Mouse (Mus musculus): ENCODE measurements around the gene Bcar1. TPM values are rescaled to one million over a fixed set of nuclear protein-coding genes. Genes with fewer than 3 reads are reported as not detected.

Bcar1 gene
- polyA plus RNA-seq, 2 experiments: 4.3 to 5.6 TPM

DNA sequence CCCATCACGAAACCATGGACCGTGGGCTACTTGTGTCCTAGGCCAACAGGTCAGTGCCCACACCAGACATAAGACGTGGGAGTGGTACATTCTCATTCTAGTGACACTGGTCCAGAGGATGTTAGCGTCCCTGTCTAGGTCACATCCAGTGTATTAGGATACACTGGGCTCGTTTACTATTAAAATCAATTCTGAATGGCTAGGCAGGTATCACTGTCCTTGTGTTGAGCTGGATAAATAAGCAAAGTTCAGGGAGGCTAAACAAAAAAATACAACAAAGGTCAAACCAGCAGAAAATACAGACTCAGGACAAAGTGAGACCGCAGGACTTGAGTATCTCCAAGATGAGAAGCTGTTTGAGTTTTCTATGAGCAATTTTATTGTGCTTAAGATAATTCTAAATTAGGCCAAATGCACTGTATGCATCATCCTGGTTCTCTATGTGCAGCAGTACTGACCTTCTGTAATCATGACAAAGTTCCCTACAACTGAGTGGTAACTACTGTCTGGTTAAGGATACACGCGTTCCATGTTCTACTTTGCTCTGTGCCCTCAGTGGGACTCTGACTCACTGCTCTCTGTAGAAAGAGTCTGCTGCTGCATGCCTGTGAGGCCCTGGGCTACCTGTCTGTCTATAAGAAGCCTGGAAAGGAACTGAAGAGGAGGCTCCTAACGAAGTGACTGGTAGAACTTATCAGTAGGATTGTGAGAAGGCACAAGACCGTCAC, 37.3 kb upstream of the Bcar1 start:
- Histone ChIP-seq H3K9ac (replicated peaks) (no peak overlapping the region), H3K4me2 (ENCODE audit: low read depth) (no peak overlapping the region), H3K4me3 (ENCODE audit: insufficient read depth in 1 of 2, low read depth in 2 of 2, low read length in 2 of 2) (no peak overlapping the region), H3K36me3 (replicated peaks; ENCODE audit: control insufficient read depth, insufficient read depth, low read depth) (no peaks in the 10 kb centered on the region; the same call in 1 of the 2 replicates), H3K9me3 (ENCODE audit: control insufficient read depth, low read length) (no peaks in the 10 kb centered on the region), H3K27me3 (ENCODE audit: control insufficient read depth, insufficient read depth, low read length) (no peaks in the 10 kb centered on the region), H3K4me1 (replicated peaks; ENCODE audit: control insufficient read depth in 2 of 2, insufficient read depth in 2 of 2, low read length in 1 of 2) (peaks cover 0 to 11% of the 10 kb centered on the region in 2 experiments; a peak in 1 of 4 replicates), H3K27ac (no peak overlapping the region)
- TF ChIP-seq EP300 (IDR thresholded peaks at IDR 0.05; ENCODE audit: low read depth) (no peak), CTCF (IDR thresholded peaks at IDR 0.05; ENCODE audit: low read depth) (no peak)
- DNase-seq (ENCODE audit: low read depth in 3 of 3, low spot score in 3 of 3): no peak
- no peak for ATAC-seq (ENCODE audit: insufficient read depth)
- WGBS (ENCODE audit: insufficient replicate concordance): 69% methylated on average over 10 of the region's 10 CpGs

DNA sequence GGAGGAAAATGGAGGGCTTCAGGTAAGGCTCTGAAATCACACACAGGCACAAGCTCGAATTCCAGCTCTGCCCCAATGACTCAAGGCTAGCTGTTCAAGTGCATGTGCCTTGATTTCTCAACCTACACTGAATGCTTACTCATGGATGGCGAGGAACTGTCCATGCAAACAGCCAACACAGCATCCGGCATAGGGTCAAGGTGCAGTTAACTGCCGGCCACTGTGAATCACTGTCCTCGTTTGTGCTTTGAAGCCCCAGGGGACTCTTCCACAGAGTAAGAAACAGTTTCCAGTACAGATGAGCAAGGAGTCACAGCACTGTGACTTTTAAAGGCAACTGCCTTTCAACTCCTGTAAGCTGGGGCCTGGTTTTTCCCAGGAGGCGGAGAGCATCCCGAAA, 36.1 kb upstream of the Bcar1 start:
- H3K36me3 ChIP-seq (replicated peaks; ENCODE audit: control insufficient read depth, insufficient read depth, low read depth): no peaks in the 10 kb centered on the region; the same call in none of the 2 replicates
- WGBS (ENCODE audit: insufficient replicate concordance): 71% methylated on average over 7 of the region's 7 CpGs
- H3K4me3 ChIP-seq (ENCODE audit: insufficient read depth in 1 of 2, low read depth in 2 of 2, low read length in 2 of 2): no peak overlapping the region
- H3K9me3 ChIP-seq (ENCODE audit: control insufficient read depth, low read length): no peaks in the 10 kb centered on the region
- H3K4me2 ChIP-seq (ENCODE audit: low read depth): no peak overlapping the region
- DNase-seq (ENCODE audit: low read depth in 3 of 3, low spot score in 3 of 3) (peak; percentile 10 to 23 (median 12)), ATAC-seq (ENCODE audit: insufficient read depth) (peak; percentile 47)
- no peaks in the 10 kb centered on the region for H3K27me3 ChIP-seq (ENCODE audit: control insufficient read depth, insufficient read depth, low read length)
- no peak overlapping the region for H3K27ac ChIP-seq
- no peak overlapping the region for H3K9ac ChIP-seq (replicated peaks)
- peaks cover 0 to 11% of the 10 kb centered on the region in 2 experiments; a peak in 1 of 4 replicates for H3K4me1 ChIP-seq (replicated peaks; ENCODE audit: control insufficient read depth in 2 of 2, insufficient read depth in 2 of 2, low read length in 1 of 2)
- TF ChIP-seq EP300 (IDR thresholded peaks at IDR 0.05; ENCODE audit: low read depth) (no peak), CTCF (IDR thresholded peaks at IDR 0.05; ENCODE audit: low read depth) (no peak)

DNA sequence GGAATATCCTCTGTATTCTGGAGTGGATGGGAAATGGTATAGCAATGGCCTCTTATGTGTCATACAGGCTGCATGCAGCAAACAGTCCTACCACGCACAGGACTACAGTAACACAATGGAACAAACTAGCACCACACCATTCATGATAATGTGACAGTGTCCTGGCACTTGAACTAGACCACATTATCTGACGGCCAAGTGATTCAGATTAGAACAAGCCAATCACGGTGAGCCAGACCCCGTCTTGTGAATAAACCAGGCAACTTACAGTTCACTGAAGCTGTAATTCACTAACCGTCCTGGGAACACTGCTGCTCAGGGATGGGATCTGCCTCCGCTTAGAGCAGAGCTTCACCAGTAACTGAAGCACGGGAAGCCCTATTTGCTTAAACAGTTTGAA, 35.2 kb upstream of the Bcar1 start:
- H3K27me3 ChIP-seq (ENCODE audit: control insufficient read depth, insufficient read depth, low read length): no peaks in the 10 kb centered on the region
- no peak for TF ChIP-seq CTCF (IDR thresholded peaks at IDR 0.05; ENCODE audit: low read depth)
- TF ChIP-seq EP300 (IDR thresholded peaks at IDR 0.05; ENCODE audit: low read depth): no peak
- H3K9me3 ChIP-seq (ENCODE audit: control insufficient read depth, low read length): no peaks in the 10 kb centered on the region
- no peak overlapping the region for H3K9ac ChIP-seq (replicated peaks)
- H3K4me1 ChIP-seq (replicated peaks; ENCODE audit: control insufficient read depth in 2 of 2, insufficient read depth in 2 of 2, low read length in 1 of 2): peaks cover 0 to 11% of the 10 kb centered on the region in 2 experiments; a peak in 1 of 4 replicates
- no peak overlapping the region for H3K4me3 ChIP-seq (ENCODE audit: insufficient read depth in 1 of 2, low read depth in 2 of 2, low read length in 2 of 2)
- DNase-seq (ENCODE audit: low read depth in 3 of 3, low spot score in 3 of 3) (no peak), ATAC-seq (ENCODE audit: insufficient read depth) (no peak)
- H3K4me2 ChIP-seq (ENCODE audit: low read depth): no peak overlapping the region
- WGBS (ENCODE audit: insufficient replicate concordance): 69% methylated on average over 7 of the region's 7 CpGs
- H3K36me3 ChIP-seq (replicated peaks; ENCODE audit: control insufficient read depth, insufficient read depth, low read depth): no peaks in the 10 kb centered on the region; the same call in none of the 2 replicates
- no peak overlapping the region for H3K27ac ChIP-seq

DNA sequence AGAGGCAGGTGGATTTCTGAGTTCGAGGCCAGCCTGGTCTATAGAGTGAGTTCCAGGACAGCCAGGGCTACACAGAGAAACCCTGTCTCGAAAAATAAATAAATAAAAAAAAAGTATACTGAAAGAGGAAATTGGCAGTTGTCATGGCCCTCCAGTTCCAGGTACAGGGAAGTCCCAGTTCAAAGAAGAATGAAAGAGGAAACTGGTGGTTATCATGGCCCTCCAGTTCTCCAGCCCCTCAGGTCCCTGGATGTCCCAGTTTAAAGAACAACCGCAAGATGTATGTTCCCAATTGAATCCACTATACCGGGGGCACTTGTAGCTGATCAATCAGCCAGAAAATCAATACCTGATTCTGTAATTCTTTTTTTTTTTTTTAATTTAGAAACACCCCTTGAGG, 32.9 kb upstream of the Bcar1 start:
- DNase-seq (ENCODE audit: low read depth in 3 of 3, low spot score in 3 of 3): no peak
- ATAC-seq (ENCODE audit: insufficient read depth): no peak
- Histone ChIP-seq H3K36me3 (replicated peaks; ENCODE audit: control insufficient read depth, insufficient read depth, low read depth) (no peaks in the 10 kb centered on the region; the same call in none of the 2 replicates), H3K9ac (replicated peaks) (no peak overlapping the region), H3K27me3 (ENCODE audit: control insufficient read depth, insufficient read depth, low read length) (no peaks in the 10 kb centered on the region), H3K4me2 (ENCODE audit: low read depth) (no peak overlapping the region), H3K4me3 (ENCODE audit: insufficient read depth in 1 of 2, low read depth in 2 of 2, low read length in 2 of 2) (no peak overlapping the region), H3K9me3 (ENCODE audit: control insufficient read depth, low read length) (no peaks in the 10 kb centered on the region), H3K27ac (no peak overlapping the region), H3K4me1 (replicated peaks; ENCODE audit: control insufficient read depth in 2 of 2, insufficient read depth in 2 of 2, low read length in 1 of 2) (0 out of 4 replicates have a peak, but pooled peaks cover 0 to 11% of the 10 kb centered on the region in 2 experiments)
- 62% methylated on average over 4 of the region's 4 CpGs for WGBS (ENCODE audit: insufficient replicate concordance)
- TF ChIP-seq EP300 (IDR thresholded peaks at IDR 0.05; ENCODE audit: low read depth) (no peak), CTCF (IDR thresholded peaks at IDR 0.05; ENCODE audit: low read depth) (no peak)

DNA sequence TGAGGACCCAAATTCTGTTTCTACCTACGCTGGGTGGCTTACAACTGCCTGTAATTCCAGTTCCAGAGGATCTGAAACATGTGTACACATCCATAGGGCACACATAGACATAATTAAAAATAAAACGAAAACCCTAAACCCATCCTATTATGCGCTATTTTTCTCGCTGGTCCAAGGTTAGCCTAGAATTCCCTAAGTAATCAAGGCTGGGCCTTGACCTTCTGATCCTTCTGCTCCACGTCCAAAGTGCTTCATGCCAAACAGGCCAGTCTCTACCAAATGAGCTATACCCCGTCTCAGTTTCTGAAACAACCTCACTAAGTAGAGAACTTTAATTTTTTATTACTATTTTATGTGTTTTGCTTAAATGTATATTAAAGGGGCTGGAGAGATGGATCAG, 32.2 kb upstream of the Bcar1 start:
- DNase-seq (ENCODE audit: low read depth in 3 of 3, low spot score in 3 of 3) (no peak), ATAC-seq (ENCODE audit: insufficient read depth) (no peak)
- Histone ChIP-seq H3K4me3 (ENCODE audit: insufficient read depth in 1 of 2, low read depth in 2 of 2, low read length in 2 of 2) (no peak overlapping the region), H3K4me2 (ENCODE audit: low read depth) (no peak overlapping the region), H3K27ac (no peak overlapping the region), H3K9ac (replicated peaks) (no peak overlapping the region), H3K4me1 (replicated peaks; ENCODE audit: control insufficient read depth in 2 of 2, insufficient read depth in 2 of 2, low read length in 1 of 2) (0 out of 4 replicates have a peak, but pooled peaks cover 0 to 11% of the 10 kb centered on the region in 2 experiments), H3K36me3 (replicated peaks; ENCODE audit: control insufficient read depth, insufficient read depth, low read depth) (no peaks in the 10 kb centered on the region; the same call in none of the 2 replicates), H3K27me3 (ENCODE audit: control insufficient read depth, insufficient read depth, low read length) (no peaks in the 10 kb centered on the region), H3K9me3 (ENCODE audit: control insufficient read depth, low read length) (no peaks in the 10 kb centered on the region)
- WGBS (ENCODE audit: insufficient replicate concordance): 80% methylated on average over 6 of the region's 6 CpGs
- TF ChIP-seq CTCF (IDR thresholded peaks at IDR 0.05; ENCODE audit: low read depth) (no peak), EP300 (IDR thresholded peaks at IDR 0.05; ENCODE audit: low read depth) (no peak)
